Mouse (Mus musculus): ENCODE measurements around the gene 2310079G19Rik.

2310079G19Rik gene

GRCm38 (mm10) chr16:88627566-88627965 lies at the start of gene 2310079G19Rik:
Gene 2310079G19Rik (minus strand): TSS chr16:88627666.
- DNase-seq, result no peak

- no peak for DNase-seq
These were observed 44.1 kb upstream of the 2310079G19Rik start, which contains the start of gene Krtap27-1 for GRCm38 (mm10) chr16:88671571-88671970. Gene Krtap27-1 (minus strand): TSS chr16:88671671.

GRCm38 (mm10) chr16:88657426-88657825 lies 30.0 kb upstream of the 2310079G19Rik start:
- no peak for DNase-seq

- no peak for DNase-seq
These were observed 24.5 kb upstream of the 2310079G19Rik start for GRCm38 (mm10) chr16:88651952-88652351.

GRCm38 (mm10) chr16:88651082-88651481 lies 23.6 kb upstream of the 2310079G19Rik start:
- no peak for DNase-seq

GRCm38 (mm10) chr16:88647358-88647846 lies 19.9 kb upstream of the 2310079G19Rik start, which contains the start of gene Krtap26-1:
Gene Krtap26-1 (minus strand): TSS chr16:88647796.
- DNase-seq, result no peak

- DNase-seq, result no peak
These were observed 19.1 kb upstream of the 2310079G19Rik start for GRCm38 (mm10) chr16:88646366-88647111.

- DNase-seq, result no peak
These were observed 12.6 kb upstream of the 2310079G19Rik start for GRCm38 (mm10) chr16:88640053-88640452.

GRCm38 (mm10) chr16:88635142-88635541 lies 7.7 kb upstream of the 2310079G19Rik start:
- no peak for DNase-seq

- no peak for DNase-seq
These were observed 4.0 kb upstream of the 2310079G19Rik start for GRCm38 (mm10) chr16:88631474-88631873.

GRCm38 (mm10) chr16:88612712-88613111 lies 14.8 kb downstream of the 2310079G19Rik start:
- DNase-seq, result no peak

- no peak for DNase-seq
These were observed 15.5 kb downstream of the 2310079G19Rik start, which contains the start of gene Krtap24-1 for GRCm38 (mm10) chr16:88611922-88612321. Gene Krtap24-1 (minus strand): TSS chr16:88612279.

GRCm38 (mm10) chr16:88604570-88604969 lies 22.9 kb downstream of the 2310079G19Rik start:
- no peak for DNase-seq

GRCm38 (mm10) chr16:88602464-88602863 lies 25.0 kb downstream of the 2310079G19Rik start:
- no peak for DNase-seq

GRCm38 (mm10) chr16:88600303-88600702 lies 27.2 kb downstream of the 2310079G19Rik start:
- DNase-seq, result no peak

GRCm38 (mm10) chr16:88599504-88600237 lies 27.8 kb downstream of the 2310079G19Rik start:
- DNase-seq, result no peak

GRCm38 (mm10) chr16:88592758-88593157 lies 34.7 kb downstream of the 2310079G19Rik start:
- DNase-seq, result no peak

- DNase-seq, result no peak
These were observed 44.1 kb downstream of the 2310079G19Rik start for GRCm38 (mm10) chr16:88583338-88583737.
